Mouse (Mus musculus) G1E-ER4 (cell line): ENCODE data around the gene Ankrd34a. TPM values are rescaled to one million over a fixed set of nuclear protein-coding genes. Genes with fewer than 3 reads are reported as not detected.

ENCODE experiments used
- GATA1 ChIP-seq: IDR thresholded peaks from one replicate; pipeline ENCODE4 v1.8.0; 2012; ENCODE audit warnings: low read length, inconsistent platforms
- polyA plus RNA-seq: library from polyadenylated mRNA; stranded (reverse); fragments of >175 nt; gene quantifications from 2 replicates; pipeline ENCODE4 v1.2.3, GENCODE M21; 2012

The Ankrd34a gene
- polyA plus RNA-seq, 1 experiment = 0.03 TPM

- TF ChIP-seq GATA1 = no peak
Observed at GRCm38 (mm10) chr3:96583386-96583785, 13.1 kb upstream of the Ankrd34a start.

GRCm38 (mm10) chr3:96590657-96591056 is 5.8 kb upstream of the Ankrd34a start:
- no peak for TF ChIP-seq GATA1

GRCm38 (mm10) chr3:96593374-96593773 is 3.1 kb upstream of the Ankrd34a start:
- no peak for TF ChIP-seq GATA1

GRCm38 (mm10) chr3:96593790-96594560 is 2.5 kb upstream of the Ankrd34a start, which contains the start of gene Polr3gl:
Gene Polr3gl (minus strand): TSS chr3:96594181.
- no peak for TF ChIP-seq GATA1

- TF ChIP-seq GATA1 = no peak
Observed at GRCm38 (mm10) chr3:96594851-96595250, 1.6 kb upstream of the Ankrd34a start.

GRCm38 (mm10) chr3:96595661-96596060 is 775 bp upstream of the Ankrd34a start:
- no peak for TF ChIP-seq GATA1

GRCm38 (mm10) chr3:96596855-96597254 is 419 bp downstream of the Ankrd34a start:
- TF ChIP-seq GATA1 = no peak

GRCm38 (mm10) chr3:96597435-96597891 is 1.0 kb downstream of the Ankrd34a start:
- no peak for TF ChIP-seq GATA1

GRCm38 (mm10) chr3:96598156-96599068 is 2.0 kb downstream of the Ankrd34a start:
- no peak for TF ChIP-seq GATA1

GRCm38 (mm10) chr3:96599069-96599393 is 2.6 kb downstream of the Ankrd34a start:
- TF ChIP-seq GATA1 = no peak

- TF ChIP-seq GATA1 = no peak
Observed at GRCm38 (mm10) chr3:96599411-96599810, 3.0 kb downstream of the Ankrd34a start.

GRCm38 (mm10) chr3:96600639-96601250 is 4.3 kb downstream of the Ankrd34a start, which contains the start of gene Lix1l:
Gene Lix1l (plus strand): TSS chr3:96601149.
- no peak for TF ChIP-seq GATA1

GRCm38 (mm10) chr3:96601251-96601787 is 4.9 kb downstream of the Ankrd34a start:
- TF ChIP-seq GATA1 = no peak

- TF ChIP-seq GATA1 = no peak
Observed at GRCm38 (mm10) chr3:96601941-96602703, 5.7 kb downstream of the Ankrd34a start.

GRCm38 (mm10) chr3:96602704-96603084 is 6.3 kb downstream of the Ankrd34a start:
- TF ChIP-seq GATA1 = no peak
